Mouse (Mus musculus) cerebellum, postnatal 4 days (tissue): Measurements from ENCODE around the gene Tmem238.
A peak's percentile ranks its signal among the peaks of the same experiment; 100 is the strongest.

Experiments
- DNase-seq, 2 experiments: peaks; one replicate each; pipeline ENCODE4 v3.0.0; 2022; ENCODE audit warnings: low spot score in 2 of 2, mixed read lengths in 1 of 2

Tmem238 gene

GRCm38 (mm10) chr7:4792278-4793212 lies 3.1 kb upstream of the Tmem238 start, which contains the start of gene Rpl28:
TSS of gene Rpl28 (plus strand) at chr7:4792874.
- DNase-seq = peak; percentile 79 to 91

GRCm38 (mm10) chr7:4788499-4789435 lies 689 bp downstream of the Tmem238 start:
- DNase-seq = peak; percentile 34 to 68

GRCm38 (mm10) chr7:4783667-4784268 lies 5.7 kb downstream of the Tmem238 start:
- DNase-seq = no peak

GRCm38 (mm10) chr7:4782759-4783158 lies 6.7 kb downstream of the Tmem238 start, which contains the start of the genes Il11 and Tmem190:
TSS of gene Il11 (minus strand) at chr7:4782859.
TSS of gene Tmem190 (plus strand) at chr7:4782937.
- DNase-seq = no peak

GRCm38 (mm10) chr7:4782130-4782529 lies 7.3 kb downstream of the Tmem238 start:
- DNase-seq = no peak

GRCm38 (mm10) chr7:4779921-4780320 lies 9.5 kb downstream of the Tmem238 start:
- DNase-seq = no peak

GRCm38 (mm10) chr7:4777851-4778637 lies 11.4 kb downstream of the Tmem238 start:
- no peak for DNase-seq

- peak; percentile 39 to 61 for DNase-seq
Measured at GRCm38 (mm10) chr7:4776861-4777830, 12.3 kb downstream of the Tmem238 start.

- DNase-seq = no peak
Measured at GRCm38 (mm10) chr7:4776131-4776530, 13.3 kb downstream of the Tmem238 start.

GRCm38 (mm10) chr7:4771202-4771601 lies 18.3 kb downstream of the Tmem238 start, which contains the start of gene Fam71e2:
TSS of gene Fam71e2 (minus strand) at chr7:4771302.
- no peak for DNase-seq

- DNase-seq = no peak
Measured at GRCm38 (mm10) chr7:4764946-4765710, 24.3 kb downstream of the Tmem238 start.

- DNase-seq = no peak
Measured at GRCm38 (mm10) chr7:4759670-4760069, 29.8 kb downstream of the Tmem238 start.

GRCm38 (mm10) chr7:4752821-4753570 lies 36.5 kb downstream of the Tmem238 start, which contains the start of gene Cox6b2:
TSS of gene Cox6b2 (minus strand) at chr7:4753094.
- peak; percentile 68 to 79 for DNase-seq

- peak in 1 of 2 experiments; percentile 45 for DNase-seq
Measured at GRCm38 (mm10) chr7:4751971-4752820, 37.3 kb downstream of the Tmem238 start.

- no peak for DNase-seq
Measured at GRCm38 (mm10) chr7:4749169-4749568, 40.3 kb downstream of the Tmem238 start.

- no peak for DNase-seq
Measured at GRCm38 (mm10) chr7:4748321-4748720, 41.1 kb downstream of the Tmem238 start.
